Mouse (Mus musculus): ENCODE results near the gene Tmem53. TPM values are rescaled to one million over a fixed set of nuclear protein-coding genes. Genes with fewer than 3 reads are reported as not detected.
"Not testable (repeated sequence)": the region's sequence is repeated elsewhere in the genome, so short reads cannot be mapped to it uniquely, and the experiment has no call there.

Tmem53 gene
- polyA plus RNA-seq, 1 experiment: not detected

DNA sequence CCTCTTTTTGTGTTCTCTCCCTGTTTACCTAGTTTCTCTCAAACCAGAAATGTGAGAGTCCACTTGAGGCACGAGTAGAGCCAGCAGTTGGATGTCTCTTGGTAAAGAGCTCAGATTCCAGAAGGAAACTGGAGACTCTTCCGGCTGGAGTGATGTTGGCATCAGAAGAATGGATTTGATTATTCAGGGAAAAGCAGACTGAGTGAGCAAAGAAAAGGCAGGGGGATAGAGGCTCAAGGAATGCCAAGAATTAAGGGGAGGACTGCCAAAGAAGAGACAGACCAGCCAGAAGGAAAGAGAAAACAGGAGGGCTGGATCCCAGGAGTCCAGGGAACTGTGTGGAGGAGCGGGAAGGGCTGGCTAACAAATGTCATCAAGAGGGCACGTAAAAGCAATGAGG, 15.9 kb upstream of the Tmem53 start:
- Histone ChIP-seq H3K27ac (ENCODE audit: insufficient read depth, low read depth, low read length) (no peak overlapping the region), H3K4me3 (ENCODE audit: insufficient read depth, low read depth, low read length) (no peak overlapping the region), H3K4me1 (ENCODE audit: control insufficient read depth, insufficient read depth, low read length) (no peaks in the 10 kb centered on the region)
- WGBS: 43% methylated on average over 4 of the region's 4 CpGs
- TF ChIP-seq CTCF (IDR thresholded peaks at IDR 0.05; ENCODE audit: insufficient read depth, low read depth, low read length) (no peak), POLR2A (IDR thresholded peaks at IDR 0.05; ENCODE audit: insufficient read depth, low read depth, low read length) (no peak)

DNA sequence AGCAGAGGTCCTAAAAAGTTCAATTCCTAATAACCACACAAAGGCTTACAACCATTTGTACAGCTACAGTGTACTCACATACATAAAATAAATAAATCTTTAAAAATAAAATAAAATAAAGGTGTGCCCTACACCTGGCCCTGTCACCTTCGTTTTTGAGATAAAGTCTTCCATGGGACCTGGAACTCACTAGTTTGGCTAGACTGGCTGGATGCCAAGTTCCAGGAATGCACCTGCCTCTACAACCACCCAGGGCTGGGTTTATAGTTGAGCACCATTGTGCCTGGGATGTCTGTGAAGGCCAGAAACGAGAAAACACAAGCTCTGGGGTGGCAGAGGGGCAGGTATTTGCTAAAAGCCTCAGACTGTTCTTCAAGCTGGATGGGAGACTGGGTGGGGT, 12.6 kb upstream of the Tmem53 start:
- no peak for TF ChIP-seq CTCF (IDR thresholded peaks at IDR 0.05; ENCODE audit: insufficient read depth, low read depth, low read length)
- no peak for TF ChIP-seq POLR2A (IDR thresholded peaks at IDR 0.05; ENCODE audit: insufficient read depth, low read depth, low read length)
- 56% methylated on average over 2 of the region's 2 CpGs for WGBS

DNA sequence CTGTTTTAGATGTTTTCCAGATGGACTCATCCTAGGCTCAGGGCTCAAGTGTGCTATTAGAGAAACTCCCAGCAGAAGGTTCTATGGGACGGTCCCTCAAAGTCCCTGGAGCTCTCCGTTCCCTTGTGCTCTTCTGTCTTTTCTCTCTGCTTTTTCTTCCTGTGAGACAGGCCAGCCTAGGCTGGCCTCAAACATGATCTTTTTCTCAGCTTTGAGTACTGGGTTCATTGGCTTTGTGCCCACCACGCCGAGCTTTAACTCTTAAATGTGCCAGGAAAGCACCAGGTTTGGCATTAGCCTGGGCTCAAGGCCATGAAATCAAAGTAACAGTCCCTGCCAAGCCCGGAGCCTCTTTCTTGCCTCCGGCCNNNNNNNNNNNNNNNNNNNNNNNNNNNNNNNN, 10.9 kb upstream of the Tmem53 start:
- WGBS: 47% methylated on average over 6 of the region's 6 CpGs
- TF ChIP-seq POLR2A (IDR thresholded peaks at IDR 0.05; ENCODE audit: insufficient read depth, low read depth, low read length) (no peak), CTCF (IDR thresholded peaks at IDR 0.05; ENCODE audit: insufficient read depth, low read depth, low read length) (no peak)
- H3K27ac ChIP-seq (ENCODE audit: insufficient read depth, low read depth, low read length): no peak overlapping the region
- H3K4me3 ChIP-seq (ENCODE audit: insufficient read depth, low read depth, low read length): no peak overlapping the region
- H3K4me1 ChIP-seq (ENCODE audit: control insufficient read depth, insufficient read depth, low read length): no peaks in the 10 kb centered on the region

More for the DNA sequence above, 12.6 kb upstream of the Tmem53 start:
- Histone ChIP-seq H3K27ac (ENCODE audit: insufficient read depth, low read depth, low read length) (no peak overlapping the region), H3K4me3 (ENCODE audit: insufficient read depth, low read depth, low read length) (no peak overlapping the region), H3K4me1 (ENCODE audit: control insufficient read depth, insufficient read depth, low read length) (no peaks in the 10 kb centered on the region)

DNA sequence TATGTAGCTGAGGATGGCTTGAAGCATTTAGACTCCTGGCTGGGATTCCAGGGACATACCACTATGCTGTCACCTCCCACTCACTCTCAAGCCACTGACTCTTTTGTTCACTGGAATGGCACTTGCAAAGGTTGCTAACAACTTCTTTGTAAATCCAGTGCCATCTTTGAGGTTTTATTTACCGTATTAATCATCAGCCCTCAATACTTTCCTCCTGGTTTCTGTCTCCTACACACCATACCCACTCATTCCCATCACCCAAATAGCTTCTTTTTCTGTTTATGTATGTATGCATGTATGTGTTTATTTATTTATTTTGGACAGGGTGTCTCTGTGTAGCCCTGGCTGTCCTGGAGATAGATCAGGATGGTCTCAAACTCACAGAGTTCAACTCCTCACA, 769 bp upstream of the Tmem53 start:
- Histone ChIP-seq H3K4me3 (ENCODE audit: insufficient read depth, low read depth, low read length) (no peak overlapping the region), H3K27ac (ENCODE audit: insufficient read depth, low read depth, low read length) (no peak overlapping the region), H3K4me1 (ENCODE audit: control insufficient read depth, insufficient read depth, low read length) (peaks cover 9% of the 10 kb centered on the region)
- TF ChIP-seq CTCF (IDR thresholded peaks at IDR 0.05; ENCODE audit: insufficient read depth, low read depth, low read length) (no peak), POLR2A (IDR thresholded peaks at IDR 0.05; ENCODE audit: insufficient read depth, low read depth, low read length) (no peak)
- WGBS: 79% methylated on average over 1 of the region's 1 CpGs

DNA sequence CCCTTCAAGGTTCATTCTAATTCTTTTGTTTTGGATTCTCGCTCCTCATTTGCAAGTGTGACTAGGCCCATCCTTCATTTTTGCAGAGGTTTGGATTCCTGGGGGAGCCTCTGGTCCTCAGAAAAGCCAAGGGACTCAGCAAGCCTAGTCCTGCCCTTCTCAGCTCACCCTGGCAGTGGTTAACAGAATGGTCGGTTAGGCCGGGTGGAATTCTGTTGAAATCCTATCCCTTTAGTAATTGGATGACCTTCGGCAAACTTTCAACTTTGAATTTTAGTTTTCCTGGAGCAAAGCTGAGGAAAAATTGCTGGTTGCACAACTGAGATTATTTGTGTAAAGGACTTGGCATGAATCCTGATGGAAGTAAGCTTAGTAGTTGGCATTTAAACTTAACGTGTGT, 600 bp downstream of the Tmem53 start:
- no peak overlapping the region for H3K27ac ChIP-seq (ENCODE audit: insufficient read depth, low read depth, low read length)
- peaks cover 9% of the 10 kb centered on the region for H3K4me1 ChIP-seq (ENCODE audit: control insufficient read depth, insufficient read depth, low read length)
- WGBS: 37% methylated on average over 5 of the region's 5 CpGs
- TF ChIP-seq POLR2A (IDR thresholded peaks at IDR 0.05; ENCODE audit: insufficient read depth, low read depth, low read length) (no peak), CTCF (IDR thresholded peaks at IDR 0.05; ENCODE audit: insufficient read depth, low read depth, low read length) (no peak)
- peak overlapping the region; percentile 70 for H3K4me3 ChIP-seq (ENCODE audit: insufficient read depth, low read depth, low read length)

DNA sequence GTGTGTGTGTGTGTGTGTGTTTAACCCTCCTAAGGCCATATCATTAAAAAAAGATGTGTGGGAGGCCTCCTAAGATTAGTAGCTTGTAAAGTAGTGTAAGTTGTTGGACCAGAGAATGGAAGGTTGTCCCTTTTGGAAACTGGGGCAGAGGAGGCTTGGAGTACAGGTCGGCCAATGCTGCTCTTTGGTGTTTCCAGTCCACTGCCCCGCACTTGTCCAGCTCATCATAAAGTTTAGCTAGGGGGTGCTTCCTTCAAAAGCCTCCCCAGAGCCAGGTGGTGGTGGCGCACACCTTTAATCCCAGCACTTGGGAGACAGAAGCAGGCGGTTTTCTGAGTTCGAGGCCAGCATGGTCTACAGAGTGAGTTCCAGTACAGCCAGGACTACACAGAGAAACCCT, 1.0 kb downstream of the Tmem53 start:
- peaks cover 9% of the 10 kb centered on the region for H3K4me1 ChIP-seq (ENCODE audit: control insufficient read depth, insufficient read depth, low read length)
- TF ChIP-seq CTCF (IDR thresholded peaks at IDR 0.05; ENCODE audit: insufficient read depth, low read depth, low read length): no peak
- TF ChIP-seq POLR2A (IDR thresholded peaks at IDR 0.05; ENCODE audit: insufficient read depth, low read depth, low read length): no peak
- H3K4me3 ChIP-seq (ENCODE audit: insufficient read depth, low read depth, low read length): no peak overlapping the region
- no peak overlapping the region for H3K27ac ChIP-seq (ENCODE audit: insufficient read depth, low read depth, low read length)
- WGBS: 95% methylated on average over 5 of the region's 5 CpGs

DNA sequence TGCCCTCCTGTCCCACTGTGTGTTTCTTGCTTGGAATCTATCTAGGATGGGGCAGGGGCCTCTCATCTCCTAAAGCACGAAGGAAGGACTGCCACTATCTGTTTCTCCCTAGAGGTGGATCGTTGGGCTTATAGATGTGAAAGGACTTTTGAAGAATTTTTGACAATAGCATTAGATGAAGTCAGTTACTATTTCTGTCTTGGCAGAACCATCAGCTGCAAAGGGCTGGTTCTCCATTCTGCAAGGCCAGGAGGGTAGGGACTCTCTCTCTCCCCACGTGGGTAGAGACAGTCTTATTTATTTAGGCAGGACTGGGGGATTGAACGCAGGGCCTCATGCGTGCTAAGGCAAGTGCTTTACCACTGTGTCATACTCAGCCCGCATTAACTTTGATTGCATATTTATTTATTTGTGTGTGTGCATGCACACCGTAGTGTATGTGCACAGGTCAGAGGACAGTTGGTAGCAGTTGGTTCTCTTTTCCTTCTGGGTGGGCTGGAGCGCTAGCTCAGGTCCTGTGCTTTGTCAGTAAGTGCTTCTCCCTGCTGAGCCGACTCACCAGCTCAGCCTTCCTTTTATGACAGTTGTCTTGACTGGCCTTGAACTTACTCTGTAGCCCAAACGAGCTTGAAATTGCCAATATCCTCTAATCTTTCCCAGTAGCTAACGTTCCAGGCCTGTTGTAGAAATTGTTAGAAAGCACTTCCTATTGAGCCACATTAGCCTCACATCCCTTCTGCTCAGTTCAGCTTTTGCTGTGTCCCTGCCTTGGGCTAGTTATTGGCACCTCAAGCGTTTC, 1.7 kb downstream of the Tmem53 start:
- WGBS: 82% methylated on average over 12 of the region's 12 CpGs
- TF ChIP-seq CTCF (IDR thresholded peaks at IDR 0.05; ENCODE audit: insufficient read depth, low read depth, low read length) (no peak), POLR2A (IDR thresholded peaks at IDR 0.05; ENCODE audit: insufficient read depth, low read depth, low read length) (no peak)
- Histone ChIP-seq H3K4me1 (ENCODE audit: control insufficient read depth, insufficient read depth, low read length) (peaks cover 9% of the 10 kb centered on the region), H3K27ac (ENCODE audit: insufficient read depth, low read depth, low read length) (no peak overlapping the region), H3K4me3 (ENCODE audit: insufficient read depth, low read depth, low read length) (no peak overlapping the region)

DNA sequence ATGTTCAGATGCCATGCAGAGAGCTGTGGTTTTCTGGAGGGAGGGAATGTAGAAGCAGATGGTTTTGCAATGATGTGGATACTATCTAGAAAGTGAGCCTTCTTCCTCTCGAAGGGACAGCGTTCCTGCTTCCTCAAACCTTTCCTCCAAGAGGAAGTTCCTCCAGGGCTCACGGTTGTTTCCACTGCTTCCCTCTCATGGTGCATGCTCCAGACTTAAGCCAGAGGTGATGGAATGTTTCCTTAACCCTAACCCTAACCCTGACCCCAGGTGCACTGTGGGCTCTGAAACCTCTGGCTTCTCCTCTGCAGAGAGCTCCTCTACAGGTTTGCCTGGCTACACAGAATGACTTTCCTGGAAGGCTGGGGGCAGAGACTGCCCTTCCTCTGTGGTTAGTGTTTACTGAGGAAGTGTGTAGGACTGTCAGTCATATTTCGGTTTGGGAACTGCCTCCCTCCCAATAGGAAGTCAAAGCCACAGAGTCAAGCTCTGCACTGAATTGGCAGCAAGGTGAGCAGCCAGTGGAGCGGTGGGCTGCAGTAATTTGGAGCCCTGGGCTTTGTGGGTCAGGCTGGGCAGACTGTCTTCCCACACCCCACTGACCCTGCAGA, 2.4 kb downstream of the Tmem53 start:
- Histone ChIP-seq H3K4me1 (ENCODE audit: control insufficient read depth, insufficient read depth, low read length) (peaks cover 9% of the 10 kb centered on the region), H3K4me3 (ENCODE audit: insufficient read depth, low read depth, low read length) (no peak overlapping the region), H3K27ac (ENCODE audit: insufficient read depth, low read depth, low read length) (no peak overlapping the region)
- TF ChIP-seq POLR2A (IDR thresholded peaks at IDR 0.05; ENCODE audit: insufficient read depth, low read depth, low read length) (no peak), CTCF (IDR thresholded peaks at IDR 0.05; ENCODE audit: insufficient read depth, low read depth, low read length) (no peak)
- WGBS: 73% methylated on average over 5 of the region's 5 CpGs

DNA sequence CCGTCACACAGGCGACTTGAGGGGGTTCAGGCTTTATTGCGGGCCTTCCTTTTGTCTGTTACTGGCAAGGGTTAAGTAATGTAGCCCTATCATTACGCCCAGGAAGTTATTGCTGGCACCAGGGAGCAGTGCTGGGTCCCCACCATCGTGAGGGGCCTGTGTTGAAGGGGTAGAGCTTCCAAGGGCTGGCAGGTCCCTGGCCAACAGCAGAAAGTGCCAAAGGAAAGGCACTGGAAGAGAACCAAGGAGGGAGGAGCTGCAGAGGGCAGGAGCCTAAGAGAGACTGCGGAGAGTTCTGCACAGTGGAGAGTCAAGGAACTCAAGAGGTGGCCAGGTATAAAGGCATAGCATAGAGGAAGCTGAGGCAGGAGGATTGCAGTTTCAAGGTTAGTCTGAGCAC, 2.9 kb downstream of the Tmem53 start:
- 56% methylated on average over 6 of the region's 6 CpGs for WGBS
- H3K4me3 ChIP-seq (ENCODE audit: insufficient read depth, low read depth, low read length): no peak overlapping the region
- H3K4me1 ChIP-seq (ENCODE audit: control insufficient read depth, insufficient read depth, low read length): peaks cover 9% of the 10 kb centered on the region
- H3K27ac ChIP-seq (ENCODE audit: insufficient read depth, low read depth, low read length): no peak overlapping the region
- TF ChIP-seq POLR2A (IDR thresholded peaks at IDR 0.05; ENCODE audit: insufficient read depth, low read depth, low read length): no peak
- TF ChIP-seq CTCF (IDR thresholded peaks at IDR 0.05; ENCODE audit: insufficient read depth, low read depth, low read length): no peak

DNA sequence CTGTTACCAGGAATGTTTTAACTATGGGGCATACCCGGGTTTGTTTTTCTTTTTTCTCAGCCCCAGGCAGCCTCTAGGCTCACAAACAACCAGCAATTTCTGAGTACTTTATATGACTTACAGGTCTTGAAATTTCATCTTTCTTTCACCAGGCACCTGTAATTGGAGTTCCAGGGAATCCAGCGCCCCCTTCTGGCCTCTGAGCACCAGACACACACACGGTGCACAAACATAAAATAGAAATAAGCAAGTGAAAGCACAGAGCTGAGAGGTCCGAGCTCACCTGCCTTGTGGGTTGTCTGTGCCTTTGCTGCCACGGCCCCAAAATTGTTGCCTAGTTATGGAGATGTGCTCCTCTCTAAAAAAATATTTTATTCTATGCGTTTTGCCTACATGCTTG, 8.2 kb downstream of the Tmem53 start:
- not testable (repeated sequence) for H3K27ac ChIP-seq (ENCODE audit: insufficient read depth, low read depth, low read length); H3K4me3 ChIP-seq (ENCODE audit: insufficient read depth, low read depth, low read length); H3K4me1 ChIP-seq (ENCODE audit: control insufficient read depth, insufficient read depth, low read length)
- WGBS: 78% methylated on average over 6 of the region's 6 CpGs

Data from olfactory bulb, adult 2 months (tissue).